Mouse (Mus musculus) liver, adult 2 months (tissue): ENCODE data around the gene Maml2.

Experiments used
- CTCF ChIP-seq: fragments of 200-500 bp; IDR thresholded peaks from 2 replicates; pipeline ENCODE4 v1.5.1; 2011; ENCODE audit warnings: low read depth, low read length, control low read depth
- POLR2A ChIP-seq: fragments of 200-500 bp; IDR thresholded peaks from 2 replicates; pipeline ENCODE4 v1.6.1; 2011; ENCODE audit warnings: low read length, control low read depth; ENCODE audit not compliant: insufficient read depth; ENCODE audit errors: extremely low read depth

DNA sequence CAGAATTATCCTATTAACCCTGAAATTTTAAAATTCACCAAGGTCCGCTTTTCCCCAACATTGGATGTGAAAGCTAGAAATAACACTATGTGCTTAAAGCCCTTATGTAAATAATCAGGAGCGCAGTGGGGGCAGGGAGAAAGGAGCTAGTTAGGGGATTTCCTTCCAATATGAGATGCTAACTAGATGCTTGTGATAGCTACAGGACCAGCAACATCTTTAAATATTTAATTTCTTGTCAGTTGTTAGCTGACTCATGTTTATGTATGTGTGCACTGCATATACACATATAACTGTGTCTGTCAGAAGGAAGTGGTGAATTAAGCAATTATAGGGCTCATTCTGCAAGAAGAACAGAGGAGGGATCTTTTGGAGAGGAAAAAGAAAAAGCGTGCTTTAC, 286.7 kb downstream of the Maml2 start:
- no peak for TF ChIP-seq POLR2A
- TF ChIP-seq CTCF = no peak
